Mouse (Mus musculus) gastrocnemius, postnatal 36 days (tissue): ENCODE measurements around the gene Nek2. TPM values are rescaled to one million over a fixed set of nuclear protein-coding genes. Genes with fewer than 3 reads are reported as not detected.

ENCODE experiments used
- total RNA-seq, 2 experiments: library from RNA; stranded (reverse); gene quantifications; 2 replicates each; pipeline ENCODE4 v1.2.3; 2021

The Nek2 gene
- total RNA-seq, 2 experiments from 2014 or later, result 0.47 to 0.54 TPM

Other genes with a start within 250 kb of the Nek2 start
- gene Dtl, start 245.9 kb upstream of the Nek2 start, total RNA-seq, result under 1 TPM; 0.17 to 0.38 TPM
- 1 to 10 TPM; 4.9 to 5.7 TPM for gene Ints7, start 245.8 kb upstream of the Nek2 start, total RNA-seq
- gene Lpgat1, start 103.6 kb upstream of the Nek2 start, total RNA-seq, result 10 to 100 TPM; 22.8 to 29.5 TPM
- 1 to 10 TPM; 5.6 to 7.7 TPM for gene Slc30a1, start 85.3 kb downstream of the Nek2 start, total RNA-seq
- gene Rd3, start 155.9 kb downstream of the Nek2 start, total RNA-seq, result under 1 TPM in 1 of 2 experiments, not detected in 1; 0.08 TPM